Mouse (Mus musculus) spleen, postnatal 4 days (tissue): ENCODE data around the gene Erlec1.

Experiments used
- DNase-seq, 2 experiments: peaks; one replicate each; pipeline ENCODE4 v3.0.0; 2022; ENCODE audit warnings: low spot score in 2 of 2

Gene Erlec1

GRCm38 (mm10) chr11:30954279-30954725, at the start of gene Erlec1:
TSS of gene Erlec1 (minus strand) at chr11:30954335.
- peak; percentile 80 to 92 for DNase-seq

DNA sequence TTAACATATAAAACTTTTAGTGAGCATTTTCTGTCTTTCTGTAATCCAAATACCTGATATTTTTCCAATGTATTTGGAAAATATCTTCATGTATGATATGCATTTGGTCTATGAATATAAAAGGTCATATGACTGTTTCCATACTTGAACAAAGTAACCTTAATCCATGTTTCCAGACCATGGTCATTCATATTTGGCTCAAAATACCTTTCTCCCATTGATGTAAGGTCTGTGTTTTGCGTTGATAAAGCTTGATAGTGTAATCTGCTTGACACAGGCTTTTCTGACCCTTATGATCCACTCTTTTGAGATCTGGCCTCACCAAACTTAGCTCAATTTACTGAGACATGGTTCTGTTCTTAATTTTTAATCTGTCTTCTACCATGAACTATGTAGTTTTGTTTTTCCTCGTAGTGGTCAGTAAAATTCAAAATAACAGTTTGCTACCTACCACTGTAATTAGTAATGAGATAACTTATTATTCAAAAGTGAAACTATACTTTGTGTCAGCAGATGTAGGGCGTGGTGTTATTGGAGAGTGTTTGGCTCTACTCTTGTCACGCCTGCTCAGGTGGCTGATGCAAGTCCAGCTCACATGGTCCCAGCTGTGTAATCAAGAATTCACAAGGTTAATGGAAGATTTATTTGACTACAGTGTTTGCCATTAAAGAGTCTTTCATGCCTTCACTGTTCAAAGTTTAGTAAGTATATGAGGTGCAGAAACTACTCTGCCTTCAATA, 47.2 kb upstream of the Erlec1 start:
- peak in 1 of 2 experiments; percentile 42 for DNase-seq

- DNase-seq: no peak
Measured at GRCm38 (mm10) chr11:31000028-31000427, 45.9 kb upstream of the Erlec1 start.

- DNase-seq: no peak
Measured at GRCm38 (mm10) chr11:30998704-30999103, 44.6 kb upstream of the Erlec1 start.

- DNase-seq: no peak
Measured at GRCm38 (mm10) chr11:30998199-30998598, 44.1 kb upstream of the Erlec1 start.

DNA sequence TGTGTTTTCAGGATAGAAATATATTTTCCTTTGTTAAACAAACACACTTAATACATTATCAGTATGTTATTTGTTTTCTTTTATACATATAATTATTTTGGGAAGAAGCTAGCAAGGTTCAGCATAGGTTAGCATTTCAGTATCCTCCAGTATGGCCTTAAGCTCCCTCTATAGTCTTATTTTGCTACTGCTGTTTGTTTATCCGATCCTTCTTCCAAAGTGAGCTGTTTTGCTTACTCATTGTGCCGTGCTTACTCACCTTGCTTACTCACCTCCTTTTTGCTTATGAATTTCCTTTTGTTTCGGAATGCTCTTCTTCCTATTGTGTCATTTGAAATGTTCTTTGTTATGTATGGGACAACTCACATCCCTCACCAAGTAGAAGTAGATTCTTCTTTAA, 42.5 kb upstream of the Erlec1 start:
- DNase-seq: no peak

GRCm38 (mm10) chr11:30986625-30987017, 32.5 kb upstream of the Erlec1 start:
- DNase-seq: no peak

GRCm38 (mm10) chr11:30985877-30986624, 31.9 kb upstream of the Erlec1 start, which contains the start of gene Chac2:
TSS of gene Chac2 (minus strand) at chr11:30986350.
- DNase-seq: peak; percentile 87 to 93

DNA sequence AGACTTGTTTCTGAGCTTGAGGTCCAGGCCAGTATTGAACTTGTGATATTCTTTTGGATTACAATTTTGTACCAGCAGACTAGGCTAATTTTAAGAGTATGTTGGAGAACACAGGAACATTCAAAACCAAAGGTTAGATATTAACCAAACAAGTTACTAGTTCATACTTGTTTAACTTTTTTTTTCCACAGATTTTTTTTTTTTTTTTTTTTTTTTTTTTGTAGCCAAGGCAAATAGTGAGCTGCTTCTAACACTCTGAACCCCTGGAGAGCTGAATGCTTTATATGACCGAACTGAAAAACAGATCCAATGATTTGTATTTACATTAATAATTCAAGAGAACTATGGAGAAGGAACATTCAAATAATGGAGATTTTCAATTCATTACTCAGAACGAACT, 31.1 kb upstream of the Erlec1 start:
- DNase-seq: no peak

DNA sequence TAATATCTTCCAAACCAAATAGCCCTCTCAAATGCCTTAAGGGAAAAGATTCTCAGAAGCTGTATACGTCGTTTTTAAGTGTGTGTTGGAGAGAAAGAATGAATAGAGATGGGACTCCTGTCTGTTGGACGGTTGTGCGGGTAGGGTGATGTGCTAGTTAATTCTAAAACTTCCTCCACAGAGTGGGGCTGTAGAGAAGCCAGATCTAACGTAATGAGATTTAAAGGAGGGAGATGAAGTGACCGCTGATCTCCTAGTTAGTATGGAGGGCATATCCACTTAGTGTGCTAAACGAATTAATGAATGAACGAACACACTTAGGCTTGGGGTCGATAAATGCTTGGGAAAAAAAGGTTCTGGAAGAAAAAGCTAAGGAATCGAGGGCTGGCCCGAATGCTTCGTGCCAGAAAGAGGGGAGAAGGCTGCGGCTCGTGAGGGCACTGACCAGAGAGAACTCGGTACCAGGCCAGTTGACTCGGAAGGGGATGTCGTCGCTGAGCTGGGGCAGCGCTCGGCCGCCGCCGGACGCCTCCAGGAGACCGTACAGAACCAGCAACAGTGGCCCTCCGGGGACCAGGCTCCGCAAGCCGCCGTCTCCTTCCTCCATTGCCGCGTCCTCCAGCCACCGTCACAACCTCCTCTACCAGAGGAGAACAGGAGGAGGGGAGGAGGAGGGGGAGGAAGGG, 523 bp downstream of the Erlec1 start:
- peak; percentile 53 to 76 for DNase-seq

- peak; percentile 28 to 63 for DNase-seq
Measured at GRCm38 (mm10) chr11:30952829-30953228, 1.3 kb downstream of the Erlec1 start.

GRCm38 (mm10) chr11:30943522-30943921, 10.6 kb downstream of the Erlec1 start:
- DNase-seq: no peak

DNA sequence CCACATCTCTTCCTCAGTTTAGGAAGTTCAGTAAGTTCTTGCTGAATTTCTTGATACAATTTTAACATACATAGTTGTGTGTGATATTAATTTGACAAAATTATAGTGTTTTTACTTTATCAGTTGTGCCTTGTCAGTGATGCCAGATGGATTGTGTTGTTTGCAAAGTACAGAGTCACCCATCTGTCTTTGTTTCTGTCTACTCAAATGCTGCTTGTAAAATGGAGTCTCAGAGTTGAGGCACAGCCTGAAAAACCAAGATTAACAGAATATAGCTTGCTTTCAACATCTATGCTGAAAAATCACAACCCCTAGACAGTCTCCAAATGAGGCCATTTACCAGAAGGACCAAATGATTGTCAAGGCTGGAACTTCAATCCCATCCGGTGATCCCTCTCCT, 25.6 kb downstream of the Erlec1 start:
- no peak for DNase-seq

- DNase-seq: no peak
Measured at GRCm38 (mm10) chr11:30928079-30928478, 26.1 kb downstream of the Erlec1 start.

- no peak for DNase-seq
Measured at GRCm38 (mm10) chr11:30923283-30923682, 30.9 kb downstream of the Erlec1 start.

- DNase-seq: no peak
Measured at GRCm38 (mm10) chr11:30920641-30921040, 33.5 kb downstream of the Erlec1 start.

DNA sequence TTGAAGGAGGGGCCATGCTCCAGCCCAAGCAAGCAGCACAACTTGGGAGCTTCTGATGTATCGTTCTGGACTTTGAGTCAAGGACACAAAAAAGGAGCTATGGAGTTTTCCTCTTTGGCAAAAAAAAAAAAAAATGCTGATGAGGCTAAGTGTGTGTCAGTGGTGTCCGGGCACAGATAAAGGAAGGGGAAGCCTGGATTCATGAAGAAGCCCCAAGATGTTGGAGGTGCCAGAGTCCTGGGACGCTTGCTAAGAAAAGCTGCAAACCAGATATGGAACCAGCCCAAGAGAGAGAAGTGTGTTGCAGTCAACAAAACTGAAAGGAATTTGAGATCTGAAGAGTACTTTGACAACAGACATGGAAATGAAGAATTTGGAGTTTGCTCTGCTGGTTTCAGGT, 41.8 kb downstream of the Erlec1 start:
- no peak for DNase-seq

- DNase-seq: no peak
Measured at GRCm38 (mm10) chr11:30899312-30899711, 54.8 kb downstream of the Erlec1 start.

DNA sequence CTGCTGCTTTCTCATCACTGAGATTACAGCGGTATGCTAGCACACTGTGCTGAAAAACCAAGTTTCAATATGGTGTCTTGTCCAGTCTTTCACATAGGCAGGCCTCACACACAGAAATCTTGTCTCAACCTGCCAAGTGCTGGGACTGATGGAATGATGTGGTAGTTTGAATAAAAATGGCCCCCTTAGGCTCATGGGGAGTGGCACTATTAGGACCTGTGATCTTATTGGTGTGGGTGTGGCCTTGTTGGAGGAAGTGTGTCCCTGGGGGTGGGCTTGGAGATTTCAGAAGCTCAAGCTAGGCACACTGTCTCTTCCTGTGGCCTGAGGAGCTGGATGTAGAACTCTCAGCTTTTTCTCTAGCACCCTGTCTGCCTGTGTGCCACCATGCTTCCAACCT, 57.9 kb downstream of the Erlec1 start:
- no peak for DNase-seq

DNA sequence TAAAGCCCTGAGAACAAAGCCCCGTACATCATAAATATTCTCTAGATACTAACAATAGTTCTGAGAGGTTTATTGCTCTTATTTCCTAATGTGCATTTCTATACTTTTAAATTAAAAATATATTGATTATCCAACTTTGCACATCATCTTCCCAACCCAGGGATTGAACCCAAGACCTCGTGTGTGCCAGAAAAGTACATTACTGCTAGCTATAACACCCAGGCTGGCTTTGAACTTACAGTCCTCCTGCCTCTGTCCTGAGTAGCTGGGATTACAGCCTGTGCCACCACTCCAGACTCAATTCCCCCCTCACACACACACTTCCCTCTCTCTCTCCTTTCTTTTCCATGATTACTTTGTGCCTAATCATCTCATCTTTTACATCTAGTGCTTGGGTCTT, 66.0 kb downstream of the Erlec1 start:
- no peak for DNase-seq

GRCm38 (mm10) chr11:30885171-30885871, 68.8 kb downstream of the Erlec1 start, which contains the start of the genes Gpr75 and Asb3:
TSS of gene Gpr75 (plus strand) at chr11:30885358.
TSS of gene Asb3 (plus strand) at chr11:30885416.
- DNase-seq: peak; percentile 15 to 60
